Mouse (Mus musculus) MEL-GATA-1-ER (cell line): ENCODE data around the gene Gm10553.
"Not testable (repeated sequence)": the region's sequence is repeated elsewhere in the genome, so short reads cannot be mapped to it uniquely, and the experiment has no call there.

Experiments used
- DNase-seq: peaks from one replicate; pipeline ENCODE4 v3.0.0-alpha.2; 2012; ENCODE audit warnings: low read depth; ENCODE audit errors: extremely low read depth

Gm10553 gene

DNA sequence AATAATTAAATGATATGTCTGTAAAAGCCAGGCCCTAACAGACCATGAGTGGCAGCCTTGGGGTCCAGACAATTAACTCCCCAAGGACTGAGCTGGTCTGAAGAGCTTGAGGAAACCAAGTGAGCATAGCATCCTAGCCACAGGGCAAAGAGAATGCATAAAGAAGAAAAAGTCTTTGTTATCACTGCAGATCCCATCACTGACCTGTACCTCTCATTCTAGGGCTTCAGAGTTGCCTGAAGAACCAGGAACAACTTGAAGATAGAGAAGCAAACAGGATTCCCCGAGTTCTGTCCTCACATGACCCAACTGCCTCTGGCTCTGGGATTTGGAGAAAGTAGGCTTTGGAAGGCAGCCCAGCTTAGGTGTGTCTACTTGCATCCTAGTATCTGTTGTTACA lies at the start of gene Gm10553:
TSS of gene Gm10553 (plus strand) at position 301 of the 400 bp plus-strand sequence.
- DNase-seq, result not testable (repeated sequence)

DNA sequence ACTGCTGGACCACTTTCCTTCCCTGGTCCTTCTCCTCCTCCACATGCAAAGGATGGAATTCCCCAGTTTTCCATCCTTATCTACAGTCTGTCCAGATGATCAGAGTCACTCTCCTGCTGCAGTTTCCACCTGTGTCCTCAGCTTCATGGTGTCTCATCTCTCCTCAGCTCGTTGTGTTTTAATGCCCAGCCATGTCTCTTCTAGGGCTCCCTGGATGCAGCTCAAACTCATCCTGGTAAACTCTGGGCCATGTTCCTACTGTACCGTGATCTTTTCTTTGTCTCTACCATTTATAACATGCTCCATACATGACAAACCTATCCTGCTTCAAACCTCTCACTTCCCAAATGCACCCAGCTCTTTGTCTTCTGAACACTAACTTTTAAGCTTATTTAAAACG lies 28.3 kb upstream of the Gm10553 start:
- not testable (repeated sequence) for DNase-seq

DNA sequence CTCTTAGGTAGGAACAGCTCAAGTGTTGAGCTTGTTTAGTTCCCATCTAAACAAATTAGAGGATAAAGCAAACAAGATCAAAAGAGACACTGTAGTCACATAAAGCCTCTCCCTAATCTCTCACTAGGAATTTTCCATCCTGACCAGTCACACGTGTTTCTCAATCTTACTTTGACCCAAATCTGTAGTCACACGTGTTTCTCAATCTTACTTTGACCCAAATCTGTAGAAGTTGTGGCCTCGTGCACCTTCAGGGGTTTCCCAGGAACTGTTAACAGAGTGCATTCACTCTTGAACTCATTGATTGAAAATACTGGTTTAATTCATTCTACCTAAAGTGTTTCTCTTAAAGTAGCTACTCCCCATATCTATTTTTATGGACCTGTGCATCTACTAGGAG lies 26.9 kb upstream of the Gm10553 start:
- not testable (repeated sequence) for DNase-seq

DNA sequence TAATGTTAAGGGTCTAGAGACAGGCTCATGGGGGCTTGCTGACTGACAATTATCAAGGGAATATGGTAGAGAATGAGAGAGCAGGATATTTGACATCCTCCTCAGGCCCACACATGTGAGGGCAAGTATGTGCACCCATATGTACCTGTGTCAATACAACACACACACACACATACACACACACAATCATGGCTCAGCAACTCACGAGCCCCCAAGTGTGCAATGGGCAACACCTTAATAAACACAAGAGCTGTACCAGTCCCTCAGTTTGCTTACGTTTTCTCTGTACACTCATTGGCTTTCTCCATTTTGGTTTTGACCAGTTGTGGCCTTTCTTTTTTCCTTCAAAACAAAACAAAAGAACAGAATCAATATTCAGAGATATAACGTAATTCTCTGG lies 15.2 kb upstream of the Gm10553 start:
- not testable (repeated sequence) for DNase-seq

DNA sequence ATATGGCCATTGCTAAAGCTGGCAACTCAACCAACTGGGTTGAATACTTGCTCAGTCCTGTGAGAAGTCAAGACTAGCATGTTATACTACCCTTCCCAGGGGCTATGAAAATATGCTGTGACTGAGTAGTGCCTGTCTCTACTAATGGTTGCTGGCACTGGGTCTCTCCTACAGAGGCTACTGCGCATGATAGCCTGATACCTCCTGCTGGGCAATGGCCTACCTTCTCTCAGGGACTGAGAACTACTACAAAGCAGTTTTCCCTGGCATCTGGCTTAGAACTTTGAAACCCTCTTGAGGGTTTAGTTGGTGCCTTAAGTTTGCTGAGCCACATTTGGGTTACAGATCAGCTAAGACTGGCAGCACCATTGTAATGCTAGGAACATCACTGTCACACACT lies 13.8 kb upstream of the Gm10553 start:
- not testable (repeated sequence) for DNase-seq

DNA sequence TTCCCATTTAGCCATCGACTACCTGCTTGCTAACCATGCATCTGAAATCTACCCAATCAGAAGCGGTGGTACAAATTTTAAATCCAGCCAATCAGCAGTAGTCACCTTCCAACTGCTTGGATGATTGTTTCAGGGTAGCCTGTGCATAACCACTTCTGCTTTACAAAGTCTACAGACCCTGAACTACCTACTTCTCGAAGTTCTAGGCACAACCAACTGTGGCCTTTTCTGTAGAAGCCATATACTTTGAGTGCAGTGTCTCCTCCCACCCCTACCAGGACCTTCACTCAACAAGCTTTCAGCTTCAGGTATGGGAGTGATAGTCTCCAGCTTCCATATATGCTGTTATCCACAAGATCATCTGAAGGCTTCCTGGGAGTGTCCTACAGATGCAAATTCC lies 7.8 kb upstream of the Gm10553 start:
- not testable (repeated sequence) for DNase-seq

DNA sequence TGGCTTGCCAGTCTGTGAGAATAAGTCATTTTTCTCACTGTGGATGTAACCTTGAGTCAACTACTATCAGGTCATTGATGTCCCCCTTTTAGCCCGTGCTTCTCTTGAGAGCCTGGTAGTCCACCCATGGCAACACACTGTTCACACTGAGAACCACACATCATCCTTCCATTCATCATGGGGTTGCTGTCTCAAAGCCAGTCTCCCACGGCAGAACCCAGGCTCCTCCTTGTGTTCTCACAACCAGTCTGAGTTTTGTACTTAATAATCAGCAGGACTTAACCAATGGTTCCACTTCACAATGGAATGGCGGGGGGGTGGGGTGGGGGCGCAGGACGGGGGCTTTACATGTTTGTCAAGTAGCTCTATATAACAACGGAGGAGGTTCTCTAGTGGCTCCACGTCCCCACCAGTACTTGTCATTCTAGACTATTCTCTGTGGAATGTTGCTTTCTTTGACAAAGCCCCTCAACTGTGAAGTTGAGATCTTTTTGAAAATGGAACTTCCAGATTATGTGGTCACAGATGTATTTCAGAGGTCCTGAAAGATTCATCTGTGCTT lies 6.9 kb upstream of the Gm10553 start:
- DNase-seq, result not testable (repeated sequence)

DNA sequence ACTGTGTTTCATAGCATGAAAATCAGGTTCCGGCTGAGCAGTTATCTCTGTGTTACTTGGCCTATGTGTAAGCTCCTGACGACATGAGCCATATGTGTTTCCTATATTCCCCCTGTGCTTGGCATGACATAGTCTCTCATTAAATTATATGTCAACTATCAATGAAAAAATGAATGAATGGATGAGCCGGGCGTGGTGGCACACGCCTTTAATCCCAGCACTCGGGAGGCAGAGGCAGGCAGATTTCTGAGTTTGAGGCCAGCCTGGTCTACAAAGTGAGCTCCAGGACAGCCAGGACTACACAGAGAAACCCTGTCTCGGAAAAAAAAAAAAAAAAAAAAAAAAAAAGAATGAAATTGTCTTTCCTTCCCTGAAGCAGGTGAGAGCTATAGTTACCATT lies 883 bp upstream of the Gm10553 start:
- DNase-seq, result not testable (repeated sequence)

DNA sequence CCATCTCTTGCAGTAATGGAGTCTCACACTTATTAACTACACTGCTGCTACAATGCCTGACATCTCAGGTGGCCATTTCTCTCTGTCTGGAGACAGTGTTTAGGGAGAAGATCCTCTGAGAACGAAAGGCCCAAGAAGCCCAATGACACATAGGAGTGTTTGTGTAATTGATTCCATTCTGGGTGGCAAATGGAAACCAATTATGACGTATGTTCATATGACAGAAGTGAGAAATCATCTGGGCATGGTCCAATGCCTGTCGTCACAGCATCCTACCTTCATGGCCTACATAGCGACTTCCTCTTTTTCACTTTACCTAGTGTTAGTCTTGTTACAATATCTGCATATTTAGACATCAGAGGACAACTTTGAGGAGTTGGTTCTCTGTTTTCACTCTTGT lies 1.8 kb downstream of the Gm10553 start:
- DNase-seq, result not testable (repeated sequence)

DNA sequence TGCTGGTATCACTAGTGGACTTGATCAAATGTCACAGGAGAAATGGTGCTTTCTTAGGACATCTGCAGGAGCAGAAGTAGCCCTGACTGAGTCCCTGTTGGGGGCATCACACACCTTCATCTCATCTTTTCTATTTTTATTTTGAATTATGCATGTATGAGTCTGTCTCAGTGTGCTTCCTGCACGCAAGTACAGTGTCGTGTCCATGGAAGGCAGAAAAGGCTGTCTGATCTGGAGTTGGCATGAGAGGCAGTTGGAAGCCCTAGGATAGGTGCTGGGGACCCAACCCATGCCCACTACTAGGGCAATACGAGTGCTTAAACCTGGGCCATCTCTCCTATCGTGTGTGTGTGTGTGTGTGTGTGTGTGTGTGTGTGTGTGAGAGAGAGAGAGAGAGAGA lies 5.4 kb downstream of the Gm10553 start:
- DNase-seq, result not testable (repeated sequence)

DNA sequence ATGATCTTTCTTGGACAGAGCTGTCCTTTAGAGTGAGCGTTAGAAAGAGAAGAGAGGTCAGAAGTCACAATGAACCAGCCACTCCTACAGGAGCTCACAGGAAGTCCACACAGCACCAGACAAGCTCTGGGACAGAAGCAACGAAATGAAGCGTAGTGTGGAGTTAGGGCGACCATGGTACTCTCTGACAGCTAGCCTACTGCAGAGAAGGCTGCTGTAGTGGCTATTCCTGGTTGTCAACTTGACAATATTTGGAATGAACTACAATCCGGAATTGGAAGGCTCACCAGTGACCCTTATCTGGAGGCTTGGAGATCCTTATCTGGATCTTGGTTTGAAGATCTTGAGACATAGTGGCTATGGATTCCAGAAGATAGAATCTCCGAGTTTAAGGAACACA lies 6.0 kb downstream of the Gm10553 start:
- DNase-seq, result not testable (repeated sequence)

DNA sequence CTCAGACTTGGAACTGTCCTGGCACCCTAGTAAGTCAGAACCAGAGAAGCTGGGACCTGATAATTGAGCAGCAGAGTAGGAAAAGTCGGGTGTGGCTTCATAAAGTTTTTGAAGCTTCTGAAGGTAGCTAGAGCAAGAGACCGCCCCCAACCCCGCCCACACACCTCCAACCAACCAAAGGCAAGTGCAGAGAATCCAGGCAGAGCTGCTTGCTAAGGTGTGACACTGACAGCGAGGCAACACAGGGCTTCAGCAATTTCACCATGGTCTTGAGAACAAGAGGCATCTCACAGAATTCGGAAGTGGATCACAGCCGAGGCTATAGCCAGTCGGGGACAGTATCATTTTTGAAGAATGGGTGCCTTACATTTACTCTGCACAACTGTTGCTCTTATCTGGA lies 9.8 kb downstream of the Gm10553 start, which contains the start of gene A530032D15Rik:
TSS of gene A530032D15Rik (minus strand) at position 101 of the 400 bp plus-strand sequence.
- not testable (repeated sequence) for DNase-seq

DNA sequence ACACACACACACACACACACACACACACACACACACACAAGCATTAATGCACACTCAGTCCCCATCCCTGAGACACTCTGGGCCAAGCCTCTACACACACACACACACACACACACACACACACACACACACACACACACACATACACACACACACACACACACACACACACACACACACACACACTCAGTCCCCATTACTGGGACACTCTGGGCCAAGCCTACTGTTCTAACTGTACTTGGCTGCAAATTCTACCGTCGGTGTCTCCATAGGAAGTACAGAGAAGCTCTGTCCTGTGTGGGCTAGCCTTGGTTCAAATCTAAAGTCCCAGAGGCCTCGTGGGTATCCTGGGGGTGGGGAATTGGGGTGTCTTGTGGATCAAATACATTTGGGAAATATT lies 10.9 kb downstream of the Gm10553 start:
- DNase-seq, result not testable (repeated sequence)

DNA sequence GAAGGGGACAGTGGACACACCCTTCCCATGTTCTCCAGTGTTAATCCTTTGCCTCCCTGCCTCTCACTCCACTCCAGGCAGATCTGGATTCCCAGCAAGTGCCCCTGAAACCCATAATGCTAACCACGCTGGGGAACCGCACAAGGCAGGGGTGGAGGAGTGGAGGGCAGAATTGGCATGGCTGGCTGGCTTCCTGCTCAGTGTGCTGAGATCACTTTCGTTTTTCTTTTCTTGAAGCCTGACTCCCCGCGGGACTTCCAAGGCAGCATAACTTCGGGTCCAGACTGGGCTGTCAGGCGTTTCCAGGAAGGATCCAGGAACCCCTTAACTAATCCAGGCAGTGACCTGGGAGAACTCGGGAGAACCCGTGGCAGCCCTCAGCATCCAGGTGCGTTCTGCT lies 11.6 kb downstream of the Gm10553 start:
- not testable (repeated sequence) for DNase-seq

DNA sequence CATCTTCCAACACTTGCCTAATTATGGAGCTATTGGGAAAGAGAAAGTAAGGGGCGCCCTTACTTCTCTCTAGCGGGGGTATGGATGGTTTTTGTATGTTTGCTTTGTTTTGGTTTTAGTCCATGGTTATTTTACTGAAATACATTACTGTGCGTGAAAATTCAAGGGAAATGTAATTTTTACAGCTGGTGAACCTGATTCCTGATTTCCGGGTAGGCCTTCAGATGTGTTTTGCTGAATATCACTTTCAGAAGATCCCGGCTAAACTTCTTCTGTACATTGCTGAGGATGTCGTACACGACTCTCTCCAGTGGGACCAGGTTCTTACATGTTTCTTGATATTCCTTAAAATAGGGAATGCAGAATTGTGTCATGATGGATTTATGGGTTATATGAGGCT lies 12.3 kb downstream of the Gm10553 start:
- not testable (repeated sequence) for DNase-seq

DNA sequence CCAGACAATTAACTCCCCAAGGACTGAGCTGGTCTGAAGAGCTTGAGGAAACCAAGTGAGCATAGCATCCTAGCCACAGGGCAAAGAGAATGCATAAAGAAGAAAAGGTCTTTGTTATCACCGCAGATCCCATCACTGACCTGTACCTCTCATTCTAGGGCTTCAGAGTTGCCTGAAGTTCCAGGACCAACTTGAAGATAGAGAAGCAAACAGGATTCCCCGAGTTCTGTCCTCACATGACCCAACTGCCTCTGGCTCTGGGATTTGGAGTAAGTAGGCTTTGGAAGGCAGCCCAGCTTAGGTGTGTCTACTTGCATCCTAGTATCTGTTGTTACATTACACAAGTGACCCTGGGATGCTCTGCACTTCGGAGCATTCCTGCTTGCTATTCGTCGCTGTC lies 12.9 kb downstream of the Gm10553 start:
- DNase-seq, result not testable (repeated sequence)

DNA sequence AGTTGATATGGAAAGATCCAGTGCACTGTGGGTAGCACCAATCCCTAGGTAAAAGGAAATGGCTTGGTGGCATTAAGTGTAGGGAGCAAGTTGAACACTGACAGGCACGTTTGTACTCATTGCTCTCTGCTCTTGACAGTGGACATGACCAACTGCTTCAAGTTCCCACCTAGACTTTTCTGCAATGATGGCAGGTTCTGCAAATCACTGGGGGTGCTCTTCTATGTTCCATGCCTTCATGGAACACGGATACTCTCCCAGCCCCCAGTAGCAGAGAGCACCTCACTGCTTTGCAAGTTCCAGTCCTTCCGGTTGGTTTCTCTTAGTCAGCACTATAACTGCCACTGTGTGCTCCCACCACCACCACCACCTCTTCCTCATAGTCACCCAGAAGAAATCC lies 14.1 kb downstream of the Gm10553 start:
- DNase-seq, result not testable (repeated sequence)

DNA sequence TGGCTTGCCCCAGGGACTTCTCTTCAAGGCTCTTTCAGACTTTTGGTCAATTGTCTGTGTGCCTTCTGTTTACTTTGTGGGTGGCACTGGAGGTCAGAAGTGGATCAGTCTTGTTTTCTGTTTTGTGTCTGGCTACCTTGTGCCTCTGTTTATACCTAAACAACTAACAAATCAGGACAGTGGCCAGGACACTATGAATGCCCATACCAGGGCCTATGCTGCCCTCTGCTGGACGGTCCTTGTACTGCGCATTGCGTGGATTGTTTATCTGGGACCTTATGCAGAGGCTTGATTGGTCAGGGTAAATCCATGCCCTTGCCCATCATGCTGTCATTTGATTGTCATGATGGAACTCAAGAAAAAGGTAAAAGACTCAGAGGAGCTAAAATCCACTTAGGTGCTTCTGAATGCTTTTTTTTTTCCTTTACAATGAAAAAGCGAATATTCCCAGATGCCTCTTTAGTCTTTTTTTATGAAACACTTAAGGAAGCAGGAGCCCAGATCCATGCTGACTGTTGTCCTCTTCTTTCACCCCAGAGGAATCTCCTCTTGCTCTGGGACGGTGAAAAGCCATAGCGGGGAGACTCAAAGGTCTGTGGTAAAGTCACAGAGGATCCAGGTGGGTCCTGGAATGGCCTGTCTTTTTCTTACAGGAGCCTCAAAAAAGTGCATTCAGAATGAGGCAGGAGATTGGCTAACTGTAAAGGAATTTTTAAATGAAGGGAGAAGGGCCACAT lies 14.9 kb downstream of the Gm10553 start:
- not testable (repeated sequence) for DNase-seq

DNA sequence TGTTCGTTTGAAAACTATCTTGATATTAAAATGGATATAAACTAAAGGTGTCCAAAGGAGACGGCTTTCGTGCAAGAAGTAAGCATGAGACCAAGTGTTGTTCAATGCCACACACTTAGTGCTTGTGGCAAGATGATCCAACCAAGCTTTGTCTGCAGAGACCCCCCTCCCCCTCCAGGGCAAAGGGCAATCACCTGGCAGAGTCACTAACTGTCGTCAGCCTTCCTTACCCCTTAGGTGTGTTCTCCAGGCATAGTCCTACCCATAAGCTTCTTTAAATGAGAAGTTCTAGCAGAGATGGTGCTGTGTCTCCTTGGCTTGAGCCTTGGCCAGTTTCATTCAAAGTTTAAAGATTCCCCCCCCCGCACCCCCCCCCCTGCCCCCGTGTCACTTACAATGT lies 17.6 kb downstream of the Gm10553 start:
- DNase-seq, result not testable (repeated sequence)

DNA sequence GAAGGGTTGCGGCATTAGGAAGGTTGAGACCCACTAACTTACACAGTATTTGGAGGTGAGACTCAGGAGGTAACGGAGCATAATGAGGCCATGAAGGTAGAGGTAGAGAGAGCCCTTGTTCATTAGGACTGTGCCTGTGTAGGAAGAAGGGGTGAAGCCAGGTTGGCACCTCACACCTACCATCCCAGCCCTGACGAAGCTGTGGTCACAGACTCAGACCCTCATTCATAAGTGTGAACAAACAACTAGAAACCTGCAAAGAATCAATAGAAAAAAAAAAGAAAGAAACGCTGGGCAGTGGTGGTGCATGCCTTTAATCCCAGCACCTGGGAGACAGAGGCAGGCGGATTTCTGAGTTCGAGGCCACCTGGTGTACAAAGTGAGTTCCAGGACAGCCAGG lies 18.4 kb downstream of the Gm10553 start:
- not testable (repeated sequence) for DNase-seq

DNA sequence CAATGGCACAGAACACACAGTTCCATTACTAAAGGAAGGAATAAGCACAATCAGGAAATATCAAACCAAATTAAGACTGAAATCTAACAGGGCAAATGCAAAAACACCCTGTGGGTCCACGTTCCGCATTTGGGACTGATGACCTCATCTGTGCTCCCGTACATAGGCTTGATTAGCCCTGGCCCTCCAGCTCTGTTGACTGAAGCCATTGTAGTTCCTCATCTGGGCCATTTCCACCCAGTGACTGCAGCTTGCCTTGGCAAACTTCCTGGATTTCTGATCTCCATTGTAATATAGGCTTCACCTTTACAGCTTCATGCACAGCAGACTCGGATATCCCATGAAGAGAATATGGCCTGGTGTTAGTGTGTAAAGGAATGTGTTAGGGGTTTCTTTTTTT lies 21.9 kb downstream of the Gm10553 start:
- not testable (repeated sequence) for DNase-seq

DNA sequence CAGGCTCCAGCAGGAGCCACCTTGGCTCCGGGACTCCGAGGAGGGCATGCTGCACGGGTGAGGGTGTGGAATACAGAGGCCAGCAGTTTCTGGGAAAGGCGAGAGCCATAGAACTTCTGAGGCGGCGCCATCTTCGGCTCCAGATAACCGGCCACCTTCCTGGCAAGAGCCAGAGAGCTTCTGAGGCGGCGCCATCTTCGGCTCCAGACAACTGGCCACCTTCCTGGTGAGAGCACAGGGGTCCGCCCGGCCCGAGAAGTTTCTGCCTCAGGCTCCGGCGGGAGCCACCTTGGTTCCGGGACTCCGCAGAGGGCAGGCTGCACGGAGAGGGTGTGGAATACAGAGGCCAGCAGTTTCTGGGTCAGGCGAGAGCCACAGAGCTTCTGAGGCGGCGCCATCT lies 33.7 kb downstream of the Gm10553 start:
- not testable (repeated sequence) for DNase-seq
